Mouse (Mus musculus) CH12.LX (cell line): ENCODE measurements around the gene Gnai2. TPM values are rescaled to one million over a fixed set of nuclear protein-coding genes. Genes with fewer than 3 reads are reported as not detected.

Experiments
- DNase-seq: peaks from one replicate; pipeline ENCODE4 v3.0.0-alpha.2; 2013; ENCODE audit errors: extremely low read depth
- H3K27ac ChIP-seq: 2 replicates; pipeline ENCODE4 v1.5.1; 2012; ENCODE audit warnings: low read depth, mild to moderate bottlenecking, control low read depth, moderate library complexity; ENCODE audit not compliant: insufficient read depth
- H3K27me3 ChIP-seq: replicated peaks from 2 replicates; pipeline ENCODE3; 2012; ENCODE audit warnings: inconsistent platforms
- H3K36me3 ChIP-seq, 2 experiments: replicated peaks in 1 of 2; 2 replicates each; pipeline versions ENCODE3 to v1.6.1; 2012; ENCODE audit warnings: inconsistent platforms in 1 of 2, low read length in 1 of 2, mild to moderate bottlenecking in 1 of 2, mixed read lengths in 1 of 2, moderate library complexity in 1 of 2; ENCODE audit not compliant: control insufficient read depth in 1 of 2, insufficient read depth in 1 of 2
- H3K4me1 ChIP-seq, 2 experiments: 2 replicates each; pipeline ENCODE4 v1.6.1; 2012; ENCODE audit warnings: inconsistent platforms in 1 of 2, moderate library complexity in 1 of 2; ENCODE audit not compliant: insufficient read depth in 2 of 2, control insufficient read depth in 1 of 2
- H3K4me2 ChIP-seq: 2 replicates; pipeline ENCODE4 v1.6.1; 2012; ENCODE audit warnings: low read depth, mild to moderate bottlenecking, control low read depth; ENCODE audit not compliant: poor library complexity, insufficient read depth, severe bottlenecking
- H3K4me3 ChIP-seq, 3 experiments: fragments of 150-350 bp in 1 of 3; sonication (generic) in 1 of 3; replicated peaks in 1 of 3; 2 replicates each; pipeline versions ENCODE3 to v1.5.1; 2011 to 2012; ENCODE audit warnings: low read depth in 2 of 3, low read length in 2 of 3, mild to moderate bottlenecking in 2 of 3, moderate library complexity in 2 of 3, control low read depth in 1 of 3, improper control_type of control experiment in 1 of 3, inconsistent platforms in 1 of 3, mixed read lengths in 1 of 3; ENCODE audit not compliant: poor library complexity in 1 of 3
- H3K79me2 ChIP-seq: replicated peaks from 2 replicates; pipeline ENCODE4 v1.6.1; 2012; ENCODE audit warnings: mild to moderate bottlenecking, moderate library complexity; ENCODE audit not compliant: control insufficient read depth, poor library complexity, insufficient read depth, severe bottlenecking; ENCODE audit errors: extremely low read depth
- H3K9ac ChIP-seq: 2 replicates; pipeline ENCODE4 v1.6.1; 2012; ENCODE audit warnings: low read depth, mild to moderate bottlenecking, control low read depth, moderate library complexity; ENCODE audit not compliant: insufficient read depth
- H3K9me3 ChIP-seq: replicated peaks from 2 replicates; pipeline ENCODE3; 2012; ENCODE audit warnings: low read length, inconsistent platforms, mixed read lengths
- CHD1 ChIP-seq: IDR thresholded peaks from 2 replicates; pipeline ENCODE4 v1.6.1; 2012; ENCODE audit warnings: low read depth, low read length, improper control_type of control experiment, inconsistent platforms
- CHD2 ChIP-seq: IDR thresholded peaks from 2 replicates; pipeline ENCODE4 v1.6.1; 2011; ENCODE audit warnings: low read length, improper control_type of control experiment
- CTCF ChIP-seq, 2 experiments: IDR thresholded peaks in 1 of 2; conservative IDR thresholded peaks in 1 of 2; 2 replicates each; pipeline ENCODE4 v1.5.1; 2011 to 2012; ENCODE audit warnings: low read depth in 2 of 2, low read length in 2 of 2, improper control_type of control experiment in 1 of 2, inconsistent platforms in 1 of 2, mild to moderate bottlenecking in 1 of 2, moderate library complexity in 1 of 2
- E2F4 ChIP-seq: IDR thresholded peaks from 2 replicates; pipeline ENCODE4 v1.6.1; 2011; ENCODE audit warnings: low read depth, low read length, improper control_type of control experiment; ENCODE audit not compliant: insufficient replicate concordance
- ELF1 ChIP-seq: IDR thresholded peaks from 2 replicates; pipeline ENCODE4 v1.6.1; 2014; ENCODE audit warnings: low read depth, mild to moderate bottlenecking, inconsistent platforms, low read length, improper control_type of control experiment
- EP300 ChIP-seq: IDR thresholded peaks from 2 replicates; pipeline ENCODE4 v1.6.1; 2011; ENCODE audit warnings: low read length, improper control_type of control experiment
- HCFC1 ChIP-seq: IDR thresholded peaks from 2 replicates; pipeline ENCODE4 v1.6.1; 2012; ENCODE audit warnings: low read depth, mild to moderate bottlenecking, inconsistent platforms, low read length, improper control_type of control experiment
- IRF4 ChIP-seq: IDR thresholded peaks from 2 replicates; pipeline ENCODE4 v1.6.1; 2014; ENCODE audit warnings: low read depth, mild to moderate bottlenecking, inconsistent platforms, low read length, improper control_type of control experiment
- JUND ChIP-seq: conservative IDR thresholded peaks from 2 replicates; pipeline ENCODE4 v1.6.1; 2011; ENCODE audit warnings: low read depth, low read length, improper control_type of control experiment
- KAT2A ChIP-seq: IDR thresholded peaks from 2 replicates; pipeline ENCODE4 v1.6.1; 2012; ENCODE audit warnings: low read length, improper control_type of control experiment, inconsistent platforms; ENCODE audit not compliant: insufficient replicate concordance
- MAFK ChIP-seq: IDR thresholded peaks from 2 replicates; pipeline ENCODE4 v1.6.1; 2011; ENCODE audit warnings: low read length, improper control_type of control experiment; ENCODE audit not compliant: insufficient replicate concordance
- MXI1 ChIP-seq: IDR thresholded peaks from 2 replicates; pipeline ENCODE4 v1.6.1; 2011; ENCODE audit warnings: mild to moderate bottlenecking, low read depth, low read length, improper control_type of control experiment
- NELFE ChIP-seq: IDR thresholded peaks from 2 replicates; pipeline ENCODE4 v1.6.1; 2011; ENCODE audit warnings: low read depth, low read length, improper control_type of control experiment
- UBTF ChIP-seq: IDR thresholded peaks from 2 replicates; pipeline ENCODE4 v1.6.1; 2012; ENCODE audit warnings: low read depth, mild to moderate bottlenecking, inconsistent platforms, low read length, improper control_type of control experiment, moderate library complexity
- ZC3H11A ChIP-seq: IDR thresholded peaks from 2 replicates; pipeline ENCODE4 v1.6.1; 2012; ENCODE audit warnings: low read depth, mild to moderate bottlenecking, inconsistent platforms, low read length, improper control_type of control experiment
- dilution Hi-C: fragments of 300-500 bp; cut with MboI; formaldehyde crosslinking; loops from 2 replicates; pipeline ENCODE4 v1.14.3; 2020; ENCODE audit warnings: low sequenced_read_pairs; ENCODE audit not compliant: extremely low pct_unique_long_range_greater_than_20kb, extremely low pct_ligation_motif_present
- in situ Hi-C: fragments of 300-500 bp; cut with MboI; formaldehyde crosslinking; loops from 3 replicates; pipeline ENCODE4 v1.14.3; 2019; ENCODE audit warnings: low sequenced_read_pairs, low pct_ligation_motif_present, low pct_unique_long_range_greater_than_20kb, mixed read lengths
- polyA plus RNA-seq: library from polyadenylated mRNA; unstranded; fragments of >175 nt; gene quantifications from 2 replicates; pipeline ENCODE4 v1.2.1, GENCODE M21; 2012; ENCODE audit warnings: low read depth; ENCODE audit not compliant: insufficient read length
- total RNA-seq, 2 experiments: library from RNA; depleted of rRNA; stranded (reverse); fragments of 300-350 nt in 1 of 2; fragments of >200 nt in 1 of 2; gene quantifications; 2 replicates each; pipeline ENCODE4 v1.2.3; 2012 to 2014

Gene Gnai2
- total and polyA plus RNA-seq, 3 experiments: 86.2 to 262 (median 154) TPM

- H3K27ac ChIP-seq: no peak overlapping the region
- no peaks in the 10 kb centered on the region for H3K27me3 ChIP-seq
- H3K4me1 ChIP-seq: peaks cover 27 to 48% of the 10 kb centered on the region in 2 experiments
- no peak overlapping the region for H3K9ac ChIP-seq
- no peak for TF ChIP-seq IRF4
- no peak for TF ChIP-seq ELF1
- no peak for TF ChIP-seq HCFC1
- TF ChIP-seq JUND: no peak
- TF ChIP-seq UBTF: no peak
- no peak for TF ChIP-seq E2F4
- no peak for TF ChIP-seq EP300
- TF ChIP-seq CTCF (conservative IDR thresholded peaks at IDR 0.05 in 1 of 2, IDR thresholded peaks at IDR 0.05 in 1 of 2; ENCODE audit: low read depth in 2 of 2, low read length in 2 of 2): no peak
- no peak for TF ChIP-seq CHD2
- TF ChIP-seq NELFE: no peak
- TF ChIP-seq MXI1: no peak
- TF ChIP-seq KAT2A: no peak
- TF ChIP-seq MAFK: no peak
- no peaks in the 10 kb centered on the region for H3K9me3 ChIP-seq
- no peak overlapping the region for H3K4me3 ChIP-seq
- H3K36me3 ChIP-seq: peaks cover 4 to 54% of the 10 kb centered on the region in 2 experiments
- dilution Hi-C loops (no loop called here), in situ Hi-C loops (no loop called here)
- no peak overlapping the region for H3K4me2 ChIP-seq
- H3K79me2 ChIP-seq: no peaks in the 10 kb centered on the region
- DNase-seq: no peak
Observed at GRCm38 (mm10) chr9:107601275-107601674, 33.9 kb downstream of the Gnai2 start.

- in situ Hi-C loops: no loop called here
- DNase-seq: no peak
- TF ChIP-seq IRF4 (no peak), CTCF (conservative IDR thresholded peaks at IDR 0.05 in 1 of 2, IDR thresholded peaks at IDR 0.05 in 1 of 2; ENCODE audit: low read depth in 2 of 2, low read length in 2 of 2) (peak in 1 of 2 experiments; percentile 36; a peak in 2 of 4 replicates), CHD1 (no peak), ZC3H11A (no peak), ELF1 (no peak)
- Histone ChIP-seq H3K9me3 (no peaks in the 10 kb centered on the region), H3K4me2 (no peak overlapping the region), H3K36me3 (peaks cover 4 to 59% of the 10 kb centered on the region in 2 experiments), H3K9ac (no peak overlapping the region), H3K4me3 (no peak overlapping the region), H3K4me1 (peaks cover 27 to 48% of the 10 kb centered on the region in 2 experiments), H3K27me3 (no peaks in the 10 kb centered on the region), H3K79me2 (no peaks in the 10 kb centered on the region), H3K27ac (no peak overlapping the region)
- dilution Hi-C loops: no loop called here
Observed at GRCm38 (mm10) chr9:107600745-107601144, 34.4 kb downstream of the Gnai2 start.
